Mouse (Mus musculus) gastrocnemius, adult 18-20 months (tissue): ENCODE measurements at regions not wholly inside any gene's neighbourhood (a gene's known extent, or its start where the extent isn't known, plus 50 kb on each side); places are given as distances from the start of the nearest gene placed in this dataset.

Source experiments
- DNase-seq: peaks from one replicate; pipeline ENCODE4 v3.0.0; 2021; ENCODE audit warnings: low spot score

GRCm38 (mm10) chr2:79547284-79547683 lies 87.9 kb upstream of the Itprid2 start:
- no peak for DNase-seq

DNA sequence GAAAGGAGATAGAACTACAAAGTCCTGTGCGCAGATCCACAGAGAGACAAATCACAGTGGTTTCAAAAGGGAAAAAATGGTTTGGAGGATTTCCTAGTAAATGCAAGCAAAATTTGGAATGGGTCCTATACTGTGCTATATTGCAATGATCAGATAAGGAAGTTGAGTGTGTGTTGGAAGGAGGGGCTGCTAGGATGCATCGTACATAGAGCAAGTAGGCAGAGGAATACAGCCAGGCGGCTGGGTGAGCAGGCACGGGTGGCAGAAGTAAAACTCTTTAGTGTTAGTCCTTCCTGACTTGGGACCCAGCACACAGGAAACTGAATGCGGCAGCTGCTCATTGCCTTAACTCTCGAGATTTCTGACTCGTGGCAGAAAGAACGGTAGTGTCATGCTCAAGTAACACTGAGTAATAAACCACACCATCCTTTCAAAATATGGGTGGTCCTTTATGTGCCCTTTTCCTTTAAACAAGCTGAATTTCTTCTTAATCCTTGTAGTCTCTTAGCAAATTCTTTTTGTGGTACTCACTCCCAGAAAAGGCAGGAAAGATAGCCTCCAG lies 87.0 kb upstream of the Itprid2 start:
- DNase-seq = no peak

DNA sequence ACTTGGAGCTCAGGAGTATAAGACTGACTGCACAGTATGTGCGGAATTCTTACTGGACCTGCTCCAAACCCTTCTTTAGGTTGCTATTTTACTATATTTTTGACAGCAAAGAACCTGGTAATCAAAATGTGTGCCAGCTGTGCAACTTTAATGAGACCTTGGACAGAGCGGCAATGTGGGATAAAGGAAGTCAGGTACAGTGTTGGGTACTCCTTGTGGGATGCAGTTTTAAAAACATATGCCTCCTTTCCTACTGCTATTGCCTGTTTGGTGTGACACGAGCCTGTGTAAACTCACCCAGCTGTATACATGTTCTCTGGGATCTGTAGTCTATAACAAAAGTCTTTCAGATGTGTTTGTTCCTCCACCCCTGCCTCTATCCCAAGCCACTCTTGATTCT lies 85.4 kb upstream of the Itprid2 start:
- no peak for DNase-seq

- DNase-seq = no peak
Measured at GRCm38 (mm10) chr2:79550432-79550831, 84.7 kb upstream of the Itprid2 start.

DNA sequence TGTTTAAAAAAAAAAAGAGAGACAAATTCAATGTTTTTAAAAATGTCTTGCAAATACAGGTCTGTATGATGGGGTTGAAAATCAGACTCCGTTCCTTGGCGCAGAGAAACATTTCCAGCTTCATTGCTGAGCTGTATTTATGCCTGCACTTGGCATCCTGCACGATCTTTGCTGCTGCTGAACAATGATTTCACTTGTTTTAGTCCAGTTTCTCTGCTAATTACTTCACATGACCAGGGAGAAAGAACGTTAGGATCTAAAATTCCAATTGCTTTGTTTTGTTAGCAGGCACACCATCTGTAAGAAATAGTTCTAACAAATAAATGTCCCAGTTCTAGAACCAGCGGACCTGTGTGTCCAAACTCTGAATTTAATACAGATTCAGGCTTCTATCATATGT lies 82.7 kb upstream of the Itprid2 start:
- DNase-seq = no peak

- no peak for DNase-seq
Measured at GRCm38 (mm10) chr2:79555395-79555794, 79.8 kb upstream of the Itprid2 start.

DNA sequence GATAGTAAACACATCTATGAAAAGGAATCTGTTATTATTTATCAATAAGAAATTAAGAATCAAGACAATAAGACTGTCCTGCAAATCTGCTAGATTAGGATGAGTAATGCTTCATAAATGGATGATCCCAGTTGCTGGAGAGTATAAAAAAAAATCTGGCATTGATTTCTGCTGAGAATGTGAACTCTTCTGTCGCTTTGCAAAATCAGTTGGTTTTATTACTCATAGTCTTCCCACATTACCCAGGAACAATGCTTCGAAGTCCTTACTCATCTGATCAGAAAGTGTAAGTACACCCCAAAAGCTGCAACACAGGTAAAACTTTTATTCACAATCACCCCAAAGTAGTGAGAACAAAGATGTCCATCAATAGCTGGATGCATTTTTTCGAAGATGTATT lies 77.8 kb upstream of the Itprid2 start:
- DNase-seq = no peak

GRCm38 (mm10) chr2:79566280-79566933 lies 68.7 kb upstream of the Itprid2 start:
- DNase-seq = no peak

- peak; percentile 8 for DNase-seq
Measured at GRCm38 (mm10) chr2:79567413-79567934, 67.7 kb upstream of the Itprid2 start.

GRCm38 (mm10) chr2:79569663-79570062 lies 65.5 kb upstream of the Itprid2 start:
- no peak for DNase-seq

DNA sequence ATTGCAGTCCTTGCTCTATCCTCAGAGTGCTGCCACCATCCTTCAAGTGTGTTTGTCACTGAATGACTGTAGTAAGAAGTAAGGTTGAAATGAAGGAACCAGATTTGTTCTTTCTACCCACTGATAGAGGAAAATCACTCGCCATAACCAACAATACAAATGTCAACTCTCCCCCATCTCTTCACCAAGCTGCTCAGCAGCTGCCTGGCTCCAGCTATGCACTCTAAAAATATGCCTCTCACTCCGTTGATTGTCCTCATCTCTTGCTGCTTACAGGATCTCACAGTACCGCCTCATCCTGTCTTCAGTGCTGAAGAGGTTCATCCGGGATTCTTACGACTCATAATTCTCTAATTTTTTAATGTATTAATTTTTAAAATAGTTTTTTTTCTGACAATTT lies 63.2 kb upstream of the Itprid2 start:
- DNase-seq = no peak

DNA sequence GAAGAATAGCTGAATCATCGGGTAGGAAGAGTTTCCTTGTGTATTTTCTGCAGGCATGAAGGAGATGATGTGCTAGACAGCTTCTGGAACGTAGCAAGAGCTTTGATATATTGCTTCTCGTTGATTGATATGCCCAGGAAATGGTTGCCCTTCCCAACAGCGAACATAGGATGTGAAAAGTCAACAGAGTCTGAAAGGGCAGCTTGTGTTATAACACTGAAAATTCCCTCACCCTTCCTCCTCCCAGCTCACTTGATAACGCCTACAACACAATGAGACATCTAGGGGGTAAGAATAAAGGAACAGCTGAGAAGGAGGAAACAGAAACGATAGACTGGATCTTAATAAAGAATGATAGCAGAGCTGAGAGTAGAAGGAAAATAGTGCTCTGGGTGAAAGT lies 60.1 kb upstream of the Itprid2 start:
- DNase-seq = no peak

- DNase-seq = no peak
Measured at GRCm38 (mm10) chr2:79585022-79585774, 50.0 kb upstream of the Itprid2 start.
